Mouse (Mus musculus) limb, embryonic 15.5 days (tissue): Measurements from ENCODE around the gene Gsn. TPM values are rescaled to one million over a fixed set of nuclear protein-coding genes. Genes with fewer than 3 reads are reported as not detected.
A peak's percentile ranks its signal among the peaks of the same experiment; 100 is the strongest.

Experiments
- ATAC-seq: fragments of 200-750 bp; cut with Nextera tagmentation; 2 replicates; pipeline ENCODE4 v1.8.0; 2017; ENCODE audit warnings: low read depth, moderate TSS enrichment; ENCODE audit not compliant: insufficient number of reproducible peaks, low FRiP score, low TSS enrichment
- H3K27ac ChIP-seq: fragments of 300-500 bp; sonication (generic); 2 replicates; pipeline ENCODE4 v1.5.1; 2015; ENCODE audit warnings: moderate library complexity, mild to moderate bottlenecking, inconsistent platforms
- H3K27me3 ChIP-seq: fragments of 300-500 bp; sonication (generic); 2 replicates; pipeline ENCODE4 v1.6.1; 2015; ENCODE audit warnings: inconsistent platforms
- H3K36me3 ChIP-seq: fragments of 300-500 bp; sonication (generic); 2 replicates; pipeline ENCODE4 v1.6.1; 2015; ENCODE audit warnings: inconsistent platforms
- H3K4me1 ChIP-seq: fragments of 300-500 bp; sonication (generic); 2 replicates; pipeline ENCODE4 v1.6.1; 2015; ENCODE audit warnings: inconsistent platforms
- H3K4me2 ChIP-seq: fragments of 300-500 bp; sonication (generic); 2 replicates; pipeline ENCODE4 v1.6.1; 2015; ENCODE audit warnings: mild to moderate bottlenecking, inconsistent platforms
- H3K4me3 ChIP-seq: fragments of 300-500 bp; sonication (generic); 2 replicates; pipeline ENCODE4 v1.5.1; 2015; ENCODE audit warnings: mild to moderate bottlenecking, inconsistent platforms
- H3K9ac ChIP-seq: fragments of 300-500 bp; sonication (generic); 2 replicates; pipeline ENCODE4 v1.6.1; 2015; ENCODE audit warnings: inconsistent platforms
- H3K9me3 ChIP-seq: fragments of 300-500 bp; sonication (generic); 2 replicates; pipeline ENCODE4 v1.6.1; 2016; ENCODE audit warnings: inconsistent platforms
- WGBS: fragments of 180-500 bp; shearing (Covaris S2); methylation state at CpG from one replicate; pipeline ENCODE4 v1.1.7; 2015; 5-methylcytosine and 5-hydroxymethylcytosine counted together
- polyA plus RNA-seq: library from polyadenylated mRNA; unstranded; fragments of >200 nt; fragmentation: Nextera tagmentation; extraction: Ambion mirVana; gene quantifications from 2 replicates; pipeline ENCODE4 v1.2.1, GENCODE M21; 2015

Gene Gsn
- polyA plus RNA-seq, 1 experiment from 2014 or later = 288 TPM

GRCm38 (mm10) chr2:35255462-35255861 lies 718 bp upstream of the Gsn start:
- Histone ChIP-seq H3K4me3 (no peak overlapping the region), H3K36me3 (no peaks in the 10 kb centered on the region), H3K9me3 (no peaks in the 10 kb centered on the region), H3K4me2 (no peak overlapping the region; the same call in 1 of the 2 replicates), H3K27ac (no peak overlapping the region), H3K27me3 (peaks cover 16% of the 10 kb centered on the region; the same call in 1 of the 2 replicates), H3K9ac (no peak overlapping the region), H3K4me1 (peaks cover 45% of the 10 kb centered on the region)
- no peak for ATAC-seq
- 75% methylated on average over 7 of the region's 7 CpGs for WGBS

- no peaks in the 10 kb centered on the region for H3K9me3 ChIP-seq
- H3K4me2 ChIP-seq = peak overlapping the region; percentile 88
- H3K4me1 ChIP-seq = peaks cover 45% of the 10 kb centered on the region
- peaks cover 16% of the 10 kb centered on the region; the same call in 1 of the 2 replicates for H3K27me3 ChIP-seq
- 36% methylated on average over 8 of the region's 8 CpGs for WGBS
- peak overlapping the region; percentile 19; the same call in 1 of the 2 replicates for H3K27ac ChIP-seq
- ATAC-seq = no peak
- peak overlapping the region; percentile 66 for H3K4me3 ChIP-seq
- no peaks in the 10 kb centered on the region for H3K36me3 ChIP-seq
- peak overlapping the region; percentile 44; the same call in 1 of the 2 replicates for H3K9ac ChIP-seq
These were observed 752 bp downstream of the Gsn start for GRCm38 (mm10) chr2:35256932-35257331.

- Histone ChIP-seq H3K9me3 (no peaks in the 10 kb centered on the region), H3K27me3 (peaks cover 16% of the 10 kb centered on the region; the same call in 1 of the 2 replicates), H3K9ac (no peak overlapping the region), H3K27ac (0 out of 2 replicates have a peak overlapping the region, but pooled peaks have one; percentile 18), H3K4me3 (peak overlapping the region; percentile 5), H3K4me2 (peak overlapping the region; percentile 88), H3K36me3 (no peaks in the 10 kb centered on the region), H3K4me1 (peaks cover 52% of the 10 kb centered on the region)
- no peak for ATAC-seq
- 57% methylated on average over 2 of the region's 2 CpGs for WGBS
These were observed 1.7 kb downstream of the Gsn start for GRCm38 (mm10) chr2:35257886-35258285.

GRCm38 (mm10) chr2:35258590-35258989 lies 2.4 kb downstream of the Gsn start:
- H3K4me3 ChIP-seq = no peak overlapping the region
- no peak overlapping the region for H3K4me2 ChIP-seq
- H3K27ac ChIP-seq = peak overlapping the region; percentile 17; the same call in 1 of the 2 replicates
- peaks cover 52% of the 10 kb centered on the region for H3K4me1 ChIP-seq
- no peaks in the 10 kb centered on the region for H3K9me3 ChIP-seq
- H3K36me3 ChIP-seq = no peaks in the 10 kb centered on the region
- no peak overlapping the region for H3K9ac ChIP-seq
- H3K27me3 ChIP-seq = peaks cover 12% of the 10 kb centered on the region; the same call in 1 of the 2 replicates
- WGBS = 80% methylated on average over 4 of the region's 4 CpGs
- ATAC-seq = no peak

- Histone ChIP-seq H3K9ac (no peak overlapping the region), H3K36me3 (no peaks in the 10 kb centered on the region), H3K27ac (peak overlapping the region; percentile 70), H3K9me3 (no peaks in the 10 kb centered on the region), H3K27me3 (peaks cover 10% of the 10 kb centered on the region; the same call in 1 of the 2 replicates), H3K4me2 (peak overlapping the region; percentile 21), H3K4me1 (peaks cover 52% of the 10 kb centered on the region), H3K4me3 (no peak overlapping the region)
- WGBS = 18% methylated on average over 13 of the region's 13 CpGs
- ATAC-seq = peak; percentile 45; the same call in 1 of the 2 replicates
These were observed 3.3 kb downstream of the Gsn start for GRCm38 (mm10) chr2:35259338-35260080.

- no peak for ATAC-seq
- Histone ChIP-seq H3K9ac (no peak overlapping the region), H3K4me2 (peak overlapping the region; percentile 21; the same call in 1 of the 2 replicates), H3K9me3 (no peaks in the 10 kb centered on the region), H3K4me1 (peaks cover 59% of the 10 kb centered on the region), H3K27ac (peak overlapping the region; percentile 70; the same call in 1 of the 2 replicates), H3K27me3 (0 out of 2 replicates have a peak, but pooled peaks cover 3% of the 10 kb centered on the region), H3K4me3 (no peak overlapping the region), H3K36me3 (no peaks in the 10 kb centered on the region)
- 54% methylated on average over 1 of the region's 1 CpGs for WGBS
These were observed 4.1 kb downstream of the Gsn start for GRCm38 (mm10) chr2:35260291-35260690.

GRCm38 (mm10) chr2:35264095-35264494 lies 7.9 kb downstream of the Gsn start:
- H3K36me3 ChIP-seq = no peaks in the 10 kb centered on the region
- no peak overlapping the region for H3K4me2 ChIP-seq
- WGBS = 89% methylated on average over 1 of the region's 1 CpGs
- no peak overlapping the region for H3K27ac ChIP-seq
- no peak overlapping the region for H3K9ac ChIP-seq
- H3K4me3 ChIP-seq = no peak overlapping the region
- ATAC-seq = no peak
- H3K4me1 ChIP-seq = peaks cover 61% of the 10 kb centered on the region
- no peaks in the 10 kb centered on the region for H3K27me3 ChIP-seq
- H3K9me3 ChIP-seq = no peaks in the 10 kb centered on the region

GRCm38 (mm10) chr2:35265296-35265695 lies 9.1 kb downstream of the Gsn start:
- peak; percentile 75 for ATAC-seq
- Histone ChIP-seq H3K9ac (no peak overlapping the region), H3K27me3 (no peaks in the 10 kb centered on the region), H3K36me3 (no peaks in the 10 kb centered on the region), H3K4me3 (no peak overlapping the region), H3K27ac (peak overlapping the region; percentile 67), H3K4me2 (peak overlapping the region; percentile 35), H3K9me3 (no peaks in the 10 kb centered on the region), H3K4me1 (peaks cover 61% of the 10 kb centered on the region)
- 7% methylated on average over 8 of the region's 8 CpGs for WGBS

GRCm38 (mm10) chr2:35265775-35266174 lies 9.6 kb downstream of the Gsn start:
- no peaks in the 10 kb centered on the region for H3K9me3 ChIP-seq
- no peak overlapping the region for H3K9ac ChIP-seq
- peak overlapping the region; percentile 35 for H3K4me2 ChIP-seq
- no peaks in the 10 kb centered on the region for H3K36me3 ChIP-seq
- H3K27me3 ChIP-seq = no peaks in the 10 kb centered on the region
- H3K4me1 ChIP-seq = peaks cover 66% of the 10 kb centered on the region
- 49% methylated on average over 8 of the region's 8 CpGs for WGBS
- ATAC-seq = 0 out of 2 replicates have a peak, but pooled peaks have one; percentile 8
- H3K4me3 ChIP-seq = no peak overlapping the region
- peak overlapping the region; percentile 67 for H3K27ac ChIP-seq

GRCm38 (mm10) chr2:35266251-35266905 lies 10.2 kb downstream of the Gsn start:
- whole genome bisulfite sequencing = 70% methylated on average over 9 of the region's 9 CpGs

GRCm38 (mm10) chr2:35267156-35267875 lies 11.1 kb downstream of the Gsn start:
- Histone ChIP-seq H3K27me3 (no peaks in the 10 kb centered on the region), H3K36me3 (no peaks in the 10 kb centered on the region), H3K9me3 (no peaks in the 10 kb centered on the region), H3K4me3 (no peak overlapping the region), H3K4me2 (no peak overlapping the region), H3K27ac (peak overlapping the region; percentile 75), H3K4me1 (peaks cover 77% of the 10 kb centered on the region), H3K9ac (no peak overlapping the region)
- WGBS = 68% methylated on average over 13 of the region's 13 CpGs
- ATAC-seq = no peak

More at GRCm38 (mm10) chr2:35266251-35266905, 10.2 kb downstream of the Gsn start:
- no peaks in the 10 kb centered on the region for H3K27me3 ChIP-seq
- no peak for ATAC-seq
- H3K4me2 ChIP-seq = no peak overlapping the region
- H3K9me3 ChIP-seq = no peaks in the 10 kb centered on the region
- H3K4me1 ChIP-seq = peaks cover 71% of the 10 kb centered on the region
- no peak overlapping the region for H3K4me3 ChIP-seq
- H3K36me3 ChIP-seq = no peaks in the 10 kb centered on the region
- H3K27ac ChIP-seq = no peak overlapping the region
- H3K9ac ChIP-seq = no peak overlapping the region
